Mouse (Mus musculus): ENCODE measurements around the gene Atp5e.
A peak's percentile ranks its signal among the peaks of the same experiment; 100 is the strongest.

Atp5e gene

GRCm38 (mm10) chr2:174463789-174464523, at the start of gene Atp5e:
Gene Atp5e (minus strand): TSS chr2:174464105.
- peak; percentile 97 for DNase-seq (ENCODE audit: low spot score)

GRCm38 (mm10) chr2:174509825-174510224, 45.9 kb upstream of the Atp5e start:
- DNase-seq (ENCODE audit: low spot score): no peak

GRCm38 (mm10) chr2:174507998-174508397, 44.1 kb upstream of the Atp5e start:
- DNase-seq (ENCODE audit: low spot score): no peak

GRCm38 (mm10) chr2:174502831-174503460, 39.0 kb upstream of the Atp5e start:
- no peak for DNase-seq (ENCODE audit: low spot score)

- DNase-seq (ENCODE audit: low spot score): no peak
These were observed 38.4 kb upstream of the Atp5e start for GRCm38 (mm10) chr2:174502321-174502720.

- DNase-seq (ENCODE audit: low spot score): no peak
These were observed 37.6 kb upstream of the Atp5e start for GRCm38 (mm10) chr2:174501517-174501916.

GRCm38 (mm10) chr2:174500814-174501503, 37.1 kb upstream of the Atp5e start:
- DNase-seq (ENCODE audit: low spot score): no peak

GRCm38 (mm10) chr2:174492858-174493257, 29.0 kb upstream of the Atp5e start:
- DNase-seq (ENCODE audit: low spot score): no peak

- no peak for DNase-seq (ENCODE audit: low spot score)
These were observed 23.1 kb upstream of the Atp5e start for GRCm38 (mm10) chr2:174487005-174487404.

GRCm38 (mm10) chr2:174478746-174479145, 14.8 kb upstream of the Atp5e start:
- no peak for DNase-seq (ENCODE audit: low spot score)

GRCm38 (mm10) chr2:174477543-174478319, 13.8 kb upstream of the Atp5e start:
- no peak for DNase-seq (ENCODE audit: low spot score)

- DNase-seq (ENCODE audit: low spot score): no peak
These were observed 9.6 kb upstream of the Atp5e start for GRCm38 (mm10) chr2:174473550-174473927.

- peak; percentile 99 for DNase-seq (ENCODE audit: low spot score)
These were observed 9.1 kb upstream of the Atp5e start, which contains the start of gene Prelid3b for GRCm38 (mm10) chr2:174472818-174473549. Gene Prelid3b (minus strand): TSS chr2:174473081.

GRCm38 (mm10) chr2:174472407-174472806, 8.5 kb upstream of the Atp5e start:
- no peak for DNase-seq (ENCODE audit: low spot score)

GRCm38 (mm10) chr2:174470786-174471405, 7.0 kb upstream of the Atp5e start:
- DNase-seq (ENCODE audit: low spot score): no peak

- no peak for DNase-seq (ENCODE audit: low spot score)
These were observed 6.4 kb upstream of the Atp5e start for GRCm38 (mm10) chr2:174470333-174470732.

GRCm38 (mm10) chr2:174463370-174463769, 535 bp downstream of the Atp5e start:
- no peak for DNase-seq (ENCODE audit: low spot score)

GRCm38 (mm10) chr2:174459365-174459764, 4.5 kb downstream of the Atp5e start:
- DNase-seq (ENCODE audit: low spot score): no peak

GRCm38 (mm10) chr2:174453681-174454080, 10.2 kb downstream of the Atp5e start:
- DNase-seq (ENCODE audit: low spot score): no peak

- DNase-seq (ENCODE audit: low spot score): no peak
These were observed 13.6 kb downstream of the Atp5e start, which contains the start of gene Tubb1 for GRCm38 (mm10) chr2:174450353-174450752. Gene Tubb1 (plus strand): TSS chr2:174450695.

GRCm38 (mm10) chr2:174448405-174448804, 15.5 kb downstream of the Atp5e start:
- no peak for DNase-seq (ENCODE audit: low spot score)

Measured in testis, postnatal 14 days (tissue).